Mouse (Mus musculus) right cerebral cortex, postnatal 25 days (tissue): ENCODE measurements around the gene Pla2g12a.

Experiments used
- DNase-seq: peaks from one replicate; pipeline ENCODE4 v3.0.0; 2022

The Pla2g12a gene

GRCm38 (mm10) chr3:129878405-129879021 lies at the start of gene Pla2g12a:
Gene Pla2g12a (plus strand): TSS chr3:129878606.
- peak; percentile 96 for DNase-seq

- no peak for DNase-seq
Observed at GRCm38 (mm10) chr3:129830626-129831025, 47.8 kb upstream of the Pla2g12a start.

GRCm38 (mm10) chr3:129831035-129831568 lies 47.3 kb upstream of the Pla2g12a start, which contains the start of gene Gar1:
Gene Gar1 (minus strand): TSS chr3:129831396.
- DNase-seq, result peak; percentile 95

- DNase-seq, result no peak
Observed at GRCm38 (mm10) chr3:129835388-129835934, 42.9 kb upstream of the Pla2g12a start, which contains the start of gene Cfi. Gene Cfi (plus strand): TSS chr3:129835884.

- DNase-seq, result no peak
Observed at GRCm38 (mm10) chr3:129836051-129836697, 42.2 kb upstream of the Pla2g12a start.

- no peak for DNase-seq
Observed at GRCm38 (mm10) chr3:129836965-129837364, 41.4 kb upstream of the Pla2g12a start.

- no peak for DNase-seq
Observed at GRCm38 (mm10) chr3:129838017-129838416, 40.4 kb upstream of the Pla2g12a start.

- DNase-seq, result no peak
Observed at GRCm38 (mm10) chr3:129845868-129846267, 32.5 kb upstream of the Pla2g12a start.

- no peak for DNase-seq
Observed at GRCm38 (mm10) chr3:129846846-129847245, 31.6 kb upstream of the Pla2g12a start.

- no peak for DNase-seq
Observed at GRCm38 (mm10) chr3:129862592-129862991, 15.8 kb upstream of the Pla2g12a start.

- DNase-seq, result no peak
Observed at GRCm38 (mm10) chr3:129863698-129864097, 14.7 kb upstream of the Pla2g12a start.

- DNase-seq, result no peak
Observed at GRCm38 (mm10) chr3:129877327-129877726, 1.1 kb upstream of the Pla2g12a start.

GRCm38 (mm10) chr3:129879131-129879757 lies 838 bp downstream of the Pla2g12a start:
- DNase-seq, result no peak

- no peak for DNase-seq
Observed at GRCm38 (mm10) chr3:129879913-129880312, 1.5 kb downstream of the Pla2g12a start.

GRCm38 (mm10) chr3:129880925-129881593 lies 2.7 kb downstream of the Pla2g12a start:
- DNase-seq, result no peak

- DNase-seq, result no peak
Observed at GRCm38 (mm10) chr3:129885577-129885976, 7.2 kb downstream of the Pla2g12a start.

- no peak for DNase-seq
Observed at GRCm38 (mm10) chr3:129886430-129886829, 8.0 kb downstream of the Pla2g12a start.

GRCm38 (mm10) chr3:129887779-129888517 lies 9.5 kb downstream of the Pla2g12a start:
- DNase-seq, result no peak

- DNase-seq, result no peak
Observed at GRCm38 (mm10) chr3:129892003-129892402, 13.6 kb downstream of the Pla2g12a start.

- DNase-seq, result no peak
Observed at GRCm38 (mm10) chr3:129893143-129893542, 14.7 kb downstream of the Pla2g12a start.

GRCm38 (mm10) chr3:129896591-129896990 lies 18.2 kb downstream of the Pla2g12a start:
- no peak for DNase-seq

GRCm38 (mm10) chr3:129898886-129899285 lies 20.5 kb downstream of the Pla2g12a start:
- no peak for DNase-seq
